Mouse (Mus musculus) embryo, embryonic 11.5 days (tissue): ENCODE results near the gene Sumo3.
A peak's percentile ranks its signal among the peaks of the same experiment; 100 is the strongest.

Source experiments
- DNase-seq: peaks from one replicate; pipeline ENCODE4 v3.0.0-alpha.2; 2012; ENCODE audit warnings: low read depth, low spot score

Gene Sumo3

DNA sequence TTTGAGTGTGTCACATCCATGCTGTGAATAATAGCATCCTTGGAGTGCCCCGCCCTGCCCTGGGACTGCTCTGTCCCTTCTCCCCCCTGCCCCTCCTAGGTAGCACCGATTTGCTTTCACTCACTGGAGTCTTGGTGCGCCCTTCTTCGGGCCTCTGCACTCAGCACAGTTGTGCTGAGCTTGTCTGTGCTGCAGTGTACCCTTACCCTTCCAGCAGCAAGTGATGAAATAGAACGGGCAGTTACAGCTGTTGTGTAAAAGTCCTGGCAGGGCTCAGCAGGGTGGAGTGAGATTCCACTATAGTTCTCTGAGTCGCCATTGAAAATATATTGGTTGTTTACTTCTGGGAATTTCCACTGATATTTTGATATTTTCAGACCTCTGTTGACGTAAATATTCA, 20.1 kb downstream of the Sumo3 start:
- DNase-seq, result no peak

GRCm38 (mm10) chr10:77626591-77626990, 20.7 kb downstream of the Sumo3 start:
- DNase-seq, result no peak

GRCm38 (mm10) chr10:77627497-77627896, 21.6 kb downstream of the Sumo3 start:
- DNase-seq, result peak; percentile 83

DNA sequence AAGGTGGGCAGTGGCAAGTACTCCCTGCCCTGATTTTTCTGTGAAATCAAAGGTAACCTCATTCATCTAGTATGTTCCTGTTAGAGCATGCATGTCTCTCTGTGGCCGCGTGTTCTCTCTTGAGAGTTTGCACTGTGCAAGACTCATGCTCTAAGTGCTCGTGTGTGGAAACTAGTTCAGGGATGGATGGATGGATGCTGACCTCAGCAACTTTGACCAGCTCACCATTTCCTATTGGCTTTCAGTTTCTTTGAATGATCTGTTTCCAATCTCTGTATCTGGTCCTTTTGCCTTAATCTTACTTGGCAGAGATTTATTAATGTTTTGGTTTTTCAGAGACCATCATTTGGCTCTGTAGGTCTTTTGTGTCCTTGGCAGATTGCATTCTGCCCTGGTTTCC, 23.3 kb downstream of the Sumo3 start:
- DNase-seq, result no peak

- no peak for DNase-seq
These were observed 24.1 kb downstream of the Sumo3 start for GRCm38 (mm10) chr10:77629970-77630369.

DNA sequence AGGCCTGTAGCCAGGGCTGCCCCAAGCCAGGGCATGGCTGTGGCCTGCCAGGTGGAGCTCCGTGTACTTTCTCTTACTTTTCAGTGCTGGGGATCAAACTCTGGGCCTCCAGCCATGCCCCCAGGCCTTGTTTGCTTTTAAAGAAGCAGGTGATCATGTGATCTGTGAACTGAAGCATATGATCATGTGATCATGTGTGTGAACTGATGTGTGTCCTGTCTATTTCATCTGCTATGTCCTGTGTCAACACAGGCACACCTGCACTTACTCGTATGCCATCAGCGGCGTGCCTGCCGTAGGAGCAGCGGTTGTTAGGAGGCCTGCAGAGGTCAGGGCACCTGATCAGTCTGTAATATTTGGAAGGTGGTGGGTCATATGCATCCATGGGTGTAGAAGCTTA, 28.1 kb downstream of the Sumo3 start:
- DNase-seq, result no peak

GRCm38 (mm10) chr10:77634452-77635231, 28.7 kb downstream of the Sumo3 start:
- no peak for DNase-seq

- DNase-seq, result no peak
These were observed 30.5 kb downstream of the Sumo3 start for GRCm38 (mm10) chr10:77636234-77636922.

- DNase-seq, result no peak
These were observed 33.1 kb downstream of the Sumo3 start for GRCm38 (mm10) chr10:77638956-77639355.

DNA sequence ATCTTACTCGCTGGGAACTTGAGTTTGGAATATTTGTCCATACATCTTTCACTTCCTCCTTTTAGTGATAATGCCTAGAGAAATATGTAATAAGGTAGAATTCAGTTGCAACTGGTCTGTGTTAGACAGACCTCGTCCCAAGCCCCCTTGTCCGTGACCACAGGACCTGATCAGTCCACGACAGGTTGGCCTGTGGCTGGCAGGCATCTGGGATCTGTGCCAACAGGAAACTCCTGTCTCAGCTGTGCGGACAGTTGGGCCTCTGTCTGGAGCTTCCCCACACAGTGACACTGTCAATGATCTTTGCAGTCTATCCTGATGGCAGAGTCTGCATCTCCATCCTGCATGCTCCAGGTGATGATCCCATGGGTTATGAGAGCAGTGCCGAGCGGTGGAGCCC, 37.3 kb downstream of the Sumo3 start:
- no peak for DNase-seq

DNA sequence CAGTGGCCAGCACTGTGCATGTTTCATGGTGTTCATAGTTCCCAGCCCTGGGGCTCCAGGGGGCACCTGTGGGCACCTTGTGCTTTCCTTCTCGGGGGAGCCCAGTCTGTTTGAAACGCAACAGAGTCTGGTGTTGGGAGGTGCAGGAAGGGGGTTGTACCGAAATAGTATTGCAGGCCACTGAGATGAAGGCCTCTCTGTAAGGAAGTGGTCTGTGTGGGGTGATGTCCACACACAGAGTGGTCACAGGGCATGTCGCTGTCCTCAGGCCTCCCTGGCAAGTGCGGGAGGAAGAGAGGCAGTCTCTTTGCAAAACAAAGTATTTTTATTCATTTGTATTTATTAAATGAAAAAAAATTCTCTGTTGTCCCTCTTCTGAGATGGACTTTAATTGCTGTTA, 39.7 kb downstream of the Sumo3 start:
- DNase-seq, result no peak

DNA sequence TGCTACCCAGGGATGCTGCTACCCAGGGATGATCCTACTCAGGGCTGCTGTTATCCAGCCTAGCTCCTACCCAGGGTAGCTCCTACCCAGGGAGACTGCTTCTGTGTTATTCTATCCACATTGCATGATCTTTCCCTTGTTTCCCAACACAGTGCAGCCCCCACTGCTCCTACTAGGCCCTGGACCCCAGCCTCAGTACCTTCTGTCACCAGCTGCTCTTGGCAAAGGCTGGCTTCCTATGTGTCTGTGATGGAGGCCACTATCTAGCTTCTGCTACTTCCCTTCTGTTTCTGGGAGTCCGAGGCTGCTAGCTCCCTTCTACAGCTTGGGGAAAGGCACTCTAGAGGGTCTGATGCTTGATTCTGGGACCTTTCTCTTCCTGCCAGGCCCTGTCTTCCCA, 41.6 kb downstream of the Sumo3 start:
- DNase-seq, result no peak

DNA sequence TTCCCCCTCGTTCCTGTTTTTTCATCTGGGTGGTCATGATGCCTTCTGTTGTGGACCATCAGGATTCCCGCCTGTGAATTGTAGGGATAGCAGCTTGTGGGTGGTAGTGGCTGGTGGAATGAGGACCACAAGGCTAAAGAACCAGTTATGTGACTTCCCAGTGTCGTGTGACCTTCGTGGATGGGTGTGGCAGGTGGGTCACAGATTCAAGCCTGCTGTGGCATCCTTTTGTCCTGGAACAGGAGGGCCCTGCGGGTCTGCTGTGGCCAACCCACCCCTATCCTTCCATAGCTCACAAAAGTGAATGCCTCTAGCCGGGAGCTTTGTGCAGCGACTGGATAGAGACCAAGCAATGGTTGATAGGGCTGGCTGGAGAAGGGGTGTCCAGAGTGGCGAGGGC, 42.0 kb downstream of the Sumo3 start:
- DNase-seq, result no peak

GRCm38 (mm10) chr10:77652046-77652445, 46.1 kb downstream of the Sumo3 start:
- no peak for DNase-seq

- DNase-seq, result no peak
These were observed 52.5 kb downstream of the Sumo3 start for GRCm38 (mm10) chr10:77658286-77658994.

DNA sequence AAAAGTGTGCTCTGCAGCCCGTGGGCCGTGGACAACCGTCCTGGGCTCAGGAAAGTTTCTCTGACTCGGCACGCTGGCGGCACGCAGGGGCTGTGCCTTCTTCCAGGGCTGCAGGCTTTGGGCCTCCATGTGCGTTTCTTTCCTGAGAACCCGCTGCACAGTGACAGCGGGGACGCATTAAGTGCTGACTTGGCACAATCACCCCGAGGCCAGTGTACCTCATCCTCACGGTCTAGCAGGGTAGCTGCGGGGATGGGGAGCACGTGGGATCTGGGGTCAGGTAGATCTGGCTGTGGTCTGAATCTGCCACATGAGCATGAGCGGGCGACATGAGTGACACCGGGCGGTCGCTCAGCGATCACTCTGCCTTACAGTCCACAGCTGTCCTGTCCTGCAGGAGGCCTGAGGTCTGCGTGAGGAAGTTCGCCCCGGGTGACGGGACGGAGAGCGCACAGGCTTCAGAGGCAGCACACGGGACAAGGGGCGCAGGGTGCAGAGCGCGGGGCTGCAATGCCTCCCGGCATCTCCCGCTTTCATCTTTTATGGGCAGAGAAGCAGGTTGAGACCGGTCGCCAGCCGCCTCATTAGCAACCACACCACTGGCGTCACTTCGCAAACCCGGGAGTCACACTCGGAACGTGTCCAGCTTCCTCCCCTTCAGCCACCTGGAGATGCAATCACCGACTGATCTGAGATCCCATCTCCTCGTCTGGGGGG, 58.2 kb downstream of the Sumo3 start:
- DNase-seq, result no peak

DNA sequence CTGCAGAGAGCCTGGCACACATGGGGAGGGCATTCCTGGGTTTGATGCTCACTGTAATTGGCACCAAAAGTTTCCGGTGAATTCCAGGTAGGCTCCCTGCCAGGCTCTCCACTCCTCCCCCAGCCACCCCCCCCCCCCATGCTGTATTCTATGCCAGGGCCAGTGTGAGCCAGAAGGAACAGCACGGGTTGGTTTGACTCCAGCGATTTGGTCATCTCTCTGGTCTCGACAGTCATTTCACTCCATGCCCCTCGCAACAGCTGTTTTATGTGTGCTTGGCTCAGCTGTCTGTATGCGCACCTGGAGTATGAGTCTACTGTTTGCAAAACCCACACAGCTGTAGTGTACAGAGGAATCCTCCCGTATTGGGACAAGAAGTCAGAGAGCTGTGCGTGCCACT, 60.4 kb downstream of the Sumo3 start:
- no peak for DNase-seq

DNA sequence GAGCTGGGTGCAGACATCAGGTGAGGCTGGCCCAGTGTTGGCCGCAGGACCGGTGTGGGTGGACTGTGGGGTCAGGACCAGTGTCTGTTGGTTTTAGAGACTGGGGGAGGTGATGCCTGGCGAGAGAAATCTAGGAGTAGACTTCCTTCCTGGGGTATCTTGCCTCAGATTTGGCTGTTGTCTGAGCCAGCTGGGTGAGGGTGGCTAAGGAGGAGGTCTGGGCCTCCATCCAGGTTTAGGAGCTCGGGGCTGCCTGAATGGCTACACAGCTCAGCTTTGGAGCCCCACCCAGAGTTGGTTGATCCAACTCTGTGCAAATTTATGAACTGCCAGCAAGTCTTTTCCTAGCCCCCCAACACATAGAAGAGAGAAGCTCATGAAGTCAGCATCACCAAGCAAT, 61.5 kb downstream of the Sumo3 start:
- no peak for DNase-seq
